Mouse (Mus musculus): ENCODE measurements at regions not wholly inside any gene's neighbourhood (a gene's known extent, or its start where the extent isn't known, plus 50 kb on each side); places are given as distances from the start of the nearest gene placed in this dataset.
A peak's percentile ranks its signal among the peaks of the same experiment; 100 is the strongest.
"Not testable (repeated sequence)": the region's sequence is repeated elsewhere in the genome, so short reads cannot be mapped to it uniquely, and the experiment has no call there.

- DNase-seq (ENCODE audit: low spot score): no peak
Measured at GRCm38 (mm10) chr11:24296893-24297624, 219.2 kb downstream of the Bcl11a start.

GRCm38 (mm10) chr11:24297763-24298162 lies 219.9 kb downstream of the Bcl11a start:
- no peak for DNase-seq (ENCODE audit: low spot score)

- no peak for DNase-seq (ENCODE audit: low spot score)
Measured at GRCm38 (mm10) chr11:24300351-24300750, 222.5 kb downstream of the Bcl11a start.

GRCm38 (mm10) chr11:24301201-24301600 lies 223.3 kb downstream of the Bcl11a start:
- DNase-seq (ENCODE audit: low spot score): no peak

- peak; percentile 86 for DNase-seq (ENCODE audit: low spot score)
Measured at GRCm38 (mm10) chr11:24305145-24305553, 227.3 kb downstream of the Bcl11a start.

GRCm38 (mm10) chr11:24305691-24306090 lies 227.8 kb downstream of the Bcl11a start:
- no peak for DNase-seq (ENCODE audit: low spot score)

GRCm38 (mm10) chr11:24306101-24306500 lies 228.2 kb downstream of the Bcl11a start:
- no peak for DNase-seq (ENCODE audit: low spot score)

- peak; percentile 68 for DNase-seq (ENCODE audit: low spot score)
Measured at GRCm38 (mm10) chr11:24307601-24308252, 229.9 kb downstream of the Bcl11a start.

GRCm38 (mm10) chr11:24308253-24308633 lies 230.4 kb downstream of the Bcl11a start:
- DNase-seq (ENCODE audit: low spot score): no peak

- no peak for DNase-seq (ENCODE audit: low spot score)
Measured at GRCm38 (mm10) chr11:24314046-24314445, 236.2 kb downstream of the Bcl11a start.

GRCm38 (mm10) chr11:24315582-24315981 lies 237.7 kb downstream of the Bcl11a start:
- no peak for DNase-seq (ENCODE audit: low spot score)

GRCm38 (mm10) chr11:24316198-24316597 lies 238.3 kb downstream of the Bcl11a start:
- no peak for DNase-seq (ENCODE audit: low spot score)

GRCm38 (mm10) chr11:24317989-24318735 lies 240.3 kb downstream of the Bcl11a start:
- no peak for DNase-seq (ENCODE audit: low spot score)

GRCm38 (mm10) chr11:24319222-24319621 lies 241.4 kb downstream of the Bcl11a start:
- DNase-seq (ENCODE audit: low spot score): no peak

- not testable (repeated sequence) for DNase-seq (ENCODE audit: low spot score)
Measured at GRCm38 (mm10) chr11:24322412-24322811, 244.6 kb downstream of the Bcl11a start.

GRCm38 (mm10) chr11:24328481-24328880 lies 250.6 kb downstream of the Bcl11a start:
- no peak for DNase-seq (ENCODE audit: low spot score)

- DNase-seq (ENCODE audit: low spot score): no peak
Measured at GRCm38 (mm10) chr11:24330366-24331124, 252.7 kb downstream of the Bcl11a start.

- no peak for DNase-seq (ENCODE audit: low spot score)
Measured at GRCm38 (mm10) chr11:24332241-24332640, 254.4 kb downstream of the Bcl11a start.

GRCm38 (mm10) chr11:24333111-24333510 lies 255.3 kb downstream of the Bcl11a start:
- DNase-seq (ENCODE audit: low spot score): no peak

- no peak for DNase-seq (ENCODE audit: low spot score)
Measured at GRCm38 (mm10) chr11:24335256-24335655, 257.4 kb downstream of the Bcl11a start.

- DNase-seq (ENCODE audit: low spot score): no peak
Measured at GRCm38 (mm10) chr11:24338111-24338510, 260.3 kb downstream of the Bcl11a start.

- DNase-seq (ENCODE audit: low spot score): no peak
Measured at GRCm38 (mm10) chr11:24339061-24339460, 261.2 kb downstream of the Bcl11a start.

All from retina, embryonic 14.5 days (tissue).